Mouse (Mus musculus): ENCODE measurements around the gene Dars.

Dars gene

GRCm38 (mm10) chr1:128424928-128425327 is 7.8 kb upstream of the Dars start:
- no peak for DNase-seq (ENCODE audit: low read depth, low spot score)

- no peak for DNase-seq (ENCODE audit: low read depth, low spot score)
Observed at GRCm38 (mm10) chr1:128417533-128417888, 343 bp upstream of the Dars start.

GRCm38 (mm10) chr1:128411141-128411540 is 6.0 kb downstream of the Dars start:
- DNase-seq (ENCODE audit: low read depth, low spot score): no peak

- no peak for DNase-seq (ENCODE audit: low read depth, low spot score)
Observed at GRCm38 (mm10) chr1:128406846-128407245, 10.3 kb downstream of the Dars start.

GRCm38 (mm10) chr1:128405675-128406074 is 11.5 kb downstream of the Dars start:
- DNase-seq (ENCODE audit: low read depth, low spot score): no peak

GRCm38 (mm10) chr1:128405041-128405481 is 12.1 kb downstream of the Dars start:
- no peak for DNase-seq (ENCODE audit: low read depth, low spot score)

- DNase-seq (ENCODE audit: low read depth, low spot score): no peak
Observed at GRCm38 (mm10) chr1:128400926-128401325, 16.2 kb downstream of the Dars start.

GRCm38 (mm10) chr1:128399941-128400915 is 16.9 kb downstream of the Dars start:
- no peak for DNase-seq (ENCODE audit: low read depth, low spot score)

- no peak for DNase-seq (ENCODE audit: low read depth, low spot score)
Observed at GRCm38 (mm10) chr1:128398738-128399445, 18.3 kb downstream of the Dars start.

- no peak for DNase-seq (ENCODE audit: low read depth, low spot score)
Observed at GRCm38 (mm10) chr1:128394657-128395056, 22.5 kb downstream of the Dars start.

GRCm38 (mm10) chr1:128392382-128392781 is 24.8 kb downstream of the Dars start:
- no peak for DNase-seq (ENCODE audit: low read depth, low spot score)

- DNase-seq (ENCODE audit: low read depth, low spot score): no peak
Observed at GRCm38 (mm10) chr1:128386487-128386886, 30.7 kb downstream of the Dars start.

GRCm38 (mm10) chr1:128376841-128377240 is 40.3 kb downstream of the Dars start:
- DNase-seq (ENCODE audit: low read depth, low spot score): no peak

GRCm38 (mm10) chr1:128372143-128372860 is 44.9 kb downstream of the Dars start:
- no peak for DNase-seq (ENCODE audit: low read depth, low spot score)

GRCm38 (mm10) chr1:128368732-128369441 is 48.3 kb downstream of the Dars start:
- DNase-seq (ENCODE audit: low read depth, low spot score): peak; percentile 61

GRCm38 (mm10) chr1:128360601-128361000 is 56.6 kb downstream of the Dars start:
- DNase-seq (ENCODE audit: low read depth, low spot score): peak; percentile 44

GRCm38 (mm10) chr1:128359554-128360376 is 57.4 kb downstream of the Dars start, which contains the start of gene Mcm6:
Mcm6 (minus strand) TSS chr1:128359664.
- DNase-seq (ENCODE audit: low read depth, low spot score): peak; percentile 99

GRCm38 (mm10) chr1:128358916-128359553 is 58.1 kb downstream of the Dars start:
- DNase-seq (ENCODE audit: low read depth, low spot score): no peak

GRCm38 (mm10) chr1:128358276-128358675 is 58.9 kb downstream of the Dars start:
- peak; percentile 53 for DNase-seq (ENCODE audit: low read depth, low spot score)

- peak; percentile 74 for DNase-seq (ENCODE audit: low read depth, low spot score)
Observed at GRCm38 (mm10) chr1:128357452-128357851, 59.7 kb downstream of the Dars start.

All from A20 (cell line).